13 mouse cellular contexts compared by ENCODE assay signal in genomic region chr7:101985081-101985480, GRCm38 (mm10).
"Had no signal": no experiment of that assay in that cellular context is flagged by ENCODE, and none has a peak within 500 bp of the region (broad histone marks: within the 10 kb centered on the region; RNA-seq: fewer than 3 reads in every experiment).

No protein-coding gene starts in this region.

- H3K4me2 ChIP-seq: lung, embryonic 14.5 days; midbrain, embryonic 12.5 days; neural tube, embryonic 12.5 days; stomach, embryonic 15.5 days had no signal

- H3K4me3 ChIP-seq: midbrain, embryonic 10.5 days; midbrain, embryonic 12.5 days; neural tube, embryonic 12.5 days; stomach, embryonic 15.5 days had no signal

- H3K27ac ChIP-seq: midbrain, embryonic 10.5 days; midbrain, embryonic 12.5 days; neural tube, embryonic 12.5 days; stomach, embryonic 15.5 days; stomach, postnatal 0 days had no signal

- DNase-seq: lung, embryonic 14.5 days; lung, postnatal 10 days; lung, postnatal 4 days; midbrain, embryonic 14.5 days; right cerebral cortex, postnatal 14 days; thymus, adult 2 months; thymus, postnatal 25 days; thymus, postnatal 4 days had no signal

- H3K27me3 ChIP-seq: midbrain, embryonic 12.5 days; neural tube, embryonic 12.5 days; stomach, embryonic 15.5 days had no signal

- H3K9me3 ChIP-seq: midbrain, embryonic 10.5 days; midbrain, embryonic 12.5 days; neural tube, embryonic 12.5 days; stomach, embryonic 15.5 days had no signal

- H3K4me1 ChIP-seq: midbrain, embryonic 10.5 days; midbrain, embryonic 12.5 days; neural tube, embryonic 12.5 days; stomach, embryonic 15.5 days had no signal

- H3K9ac ChIP-seq: lung, embryonic 14.5 days; midbrain, embryonic 12.5 days; neural tube, embryonic 12.5 days; stomach, embryonic 15.5 days had no signal
